Mouse (Mus musculus) kidney, adult 8-10 months (tissue): ENCODE results near the gene Mecom.
A peak's percentile ranks its signal among the peaks of the same experiment; 100 is the strongest.

Experiments used
- DNase-seq, 2 experiments: peaks; one replicate each; pipeline ENCODE4 v3.0.0; 2022

Gene Mecom

GRCm38 (mm10) chr3:30091860-30092259, 455.9 kb downstream of the Mecom start:
- no peak for DNase-seq

GRCm38 (mm10) chr3:30091401-30091800, 456.4 kb downstream of the Mecom start:
- DNase-seq, result no peak

- DNase-seq, result no peak
These were observed 461.7 kb downstream of the Mecom start for GRCm38 (mm10) chr3:30086139-30086538.

- DNase-seq, result no peak
These were observed 464.0 kb downstream of the Mecom start for GRCm38 (mm10) chr3:30083842-30084241.

GRCm38 (mm10) chr3:30083268-30083667, 464.5 kb downstream of the Mecom start:
- no peak for DNase-seq

GRCm38 (mm10) chr3:30080827-30081226, 467.0 kb downstream of the Mecom start:
- DNase-seq, result no peak

GRCm38 (mm10) chr3:30076522-30076921, 471.3 kb downstream of the Mecom start:
- DNase-seq, result peak; percentile 8 to 14

GRCm38 (mm10) chr3:30071271-30071670, 476.5 kb downstream of the Mecom start:
- no peak for DNase-seq

GRCm38 (mm10) chr3:30066519-30066918, 481.3 kb downstream of the Mecom start:
- no peak for DNase-seq

- DNase-seq, result no peak
These were observed 487.8 kb downstream of the Mecom start for GRCm38 (mm10) chr3:30060058-30060457.

GRCm38 (mm10) chr3:30059615-30060014, 488.2 kb downstream of the Mecom start:
- DNase-seq, result no peak

- DNase-seq, result no peak
These were observed 496.5 kb downstream of the Mecom start for GRCm38 (mm10) chr3:30051287-30051686.

GRCm38 (mm10) chr3:30050795-30051194, 497.0 kb downstream of the Mecom start:
- DNase-seq, result no peak

- DNase-seq, result no peak
These were observed 499.0 kb downstream of the Mecom start for GRCm38 (mm10) chr3:30048792-30049191.

- DNase-seq, result no peak
These were observed 499.7 kb downstream of the Mecom start for GRCm38 (mm10) chr3:30048157-30048556.

GRCm38 (mm10) chr3:30043525-30043924, 504.3 kb downstream of the Mecom start:
- no peak for DNase-seq

GRCm38 (mm10) chr3:30038545-30038944, 509.3 kb downstream of the Mecom start:
- no peak for DNase-seq

GRCm38 (mm10) chr3:30019961-30020360, 527.8 kb downstream of the Mecom start:
- DNase-seq, result no peak

- DNase-seq, result no peak
These were observed 528.4 kb downstream of the Mecom start for GRCm38 (mm10) chr3:30019411-30019810.

GRCm38 (mm10) chr3:30018202-30018601, 529.6 kb downstream of the Mecom start:
- DNase-seq, result no peak

GRCm38 (mm10) chr3:30016766-30017165, 531.0 kb downstream of the Mecom start:
- DNase-seq, result no peak

GRCm38 (mm10) chr3:30014962-30015660, 532.7 kb downstream of the Mecom start:
- DNase-seq, result peak; percentile 81 to 85

GRCm38 (mm10) chr3:30014279-30014678, 533.5 kb downstream of the Mecom start:
- DNase-seq, result no peak

- DNase-seq, result no peak
These were observed 534.4 kb downstream of the Mecom start for GRCm38 (mm10) chr3:30013416-30013815.
